Mouse (Mus musculus): ENCODE data around the gene Abcf2.

DNA sequence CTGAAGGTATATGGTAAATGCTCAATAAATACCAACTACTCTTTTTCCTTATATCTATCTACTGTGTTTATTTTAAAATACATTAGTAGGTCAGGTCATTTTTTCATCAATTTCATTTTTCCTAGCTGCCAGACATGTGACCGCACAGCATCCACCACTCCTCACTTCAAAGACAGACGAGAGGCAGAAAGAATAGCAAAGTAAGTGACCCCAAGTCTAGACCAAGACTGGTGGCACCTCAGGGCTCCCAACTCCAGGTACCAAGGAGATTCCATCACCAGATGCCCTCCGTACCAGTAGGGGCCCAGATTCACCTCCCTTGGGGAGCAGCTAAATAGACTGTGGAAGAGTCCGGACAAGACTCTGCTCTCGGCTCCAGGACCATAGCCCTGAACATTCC lies 17.1 kb upstream of the Abcf2 start:
- TF ChIP-seq CTCF (IDR thresholded peaks at IDR 0.05; ENCODE audit: low read depth), result no peak
- TF ChIP-seq EP300 (IDR thresholded peaks at IDR 0.05; ENCODE audit: low read depth), result no peak

All from heart, postnatal 0 days (tissue).